Mouse (Mus musculus) heart, postnatal 0 days (tissue): ENCODE measurements at regions not wholly inside any gene's neighbourhood (a gene's known extent, or its start where the extent isn't known, plus 50 kb on each side); places are given as distances from the start of the nearest gene placed in this dataset.

ENCODE experiments used
- CTCF ChIP-seq: IDR thresholded peaks from 2 replicates; pipeline ENCODE4 v1.5.1; 2016; ENCODE audit warnings: antibody characterized with exemption, control low read depth, low read depth
- EP300 ChIP-seq: IDR thresholded peaks from 2 replicates; pipeline ENCODE4 v1.6.1; 2016; ENCODE audit warnings: antibody characterized with exemption, low read depth

- TF ChIP-seq CTCF (no peak), EP300 (no peak)
Measured at GRCm38 (mm10) chr4:56284490-56284889, 455.4 kb upstream of the Gm26657 start.
